8 mouse cellular contexts compared by ENCODE assay signal in the genomic region with DNA sequence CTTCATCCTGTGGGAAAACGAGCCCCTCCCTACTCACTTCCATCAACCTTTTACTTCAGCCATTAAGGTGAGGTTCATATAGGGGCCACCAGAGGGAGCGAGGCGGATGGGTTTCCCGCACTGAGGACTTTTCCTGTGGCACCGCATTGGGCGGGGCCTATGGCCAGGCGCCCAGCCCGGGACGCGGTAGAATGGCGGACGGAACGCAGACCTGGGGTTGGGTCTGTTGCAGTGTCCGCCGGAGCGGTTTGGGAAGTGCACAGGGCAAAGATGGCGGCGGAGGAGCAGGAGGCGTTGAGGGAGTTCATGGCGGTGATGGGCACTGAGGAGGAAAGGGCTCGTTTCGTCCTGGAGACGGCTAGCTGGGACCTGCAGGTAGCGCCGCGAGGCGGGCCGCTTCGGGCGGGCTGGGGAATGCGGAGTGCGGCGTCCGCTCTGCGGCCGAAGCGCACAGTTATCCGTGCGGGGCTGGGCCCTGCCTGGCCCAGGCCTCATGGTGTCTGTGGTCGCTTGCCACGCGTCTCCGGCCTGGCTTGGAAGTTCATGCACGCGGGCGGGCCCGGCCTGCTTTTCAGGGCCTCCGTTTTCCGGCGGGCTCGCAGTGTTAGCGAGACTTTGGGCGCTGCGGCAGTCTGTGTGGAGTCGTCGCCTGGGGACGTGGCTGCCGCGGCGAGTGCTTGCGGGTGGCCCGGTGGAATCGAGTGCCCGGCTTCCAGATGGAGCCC.
DNase-seq lines count a peak whose midpoint lies in the region; ATAC-seq and TF ChIP-seq lines count a peak whose summit lies in the region.
"Not testable (repeated sequence)": the region's sequence is repeated elsewhere in the genome, so short reads cannot be mapped to it uniquely, and the experiment has no call there.

No protein-coding gene starts in this region.

- 17% methylated on average over 64 of the region's 64 CpGs for WGBS in forebrain, embryonic 15.5 days
- 7% methylated on average over 59 of the region's 64 CpGs for WGBS in liver, embryonic 14.5 days (ENCODE audit: insufficient replicate concordance)
- WGBS in neural tube, embryonic 11.5 days = 14% methylated on average over 56 of the region's 64 CpGs
- 12% methylated on average over 57 of the region's 64 CpGs for WGBS in stomach, postnatal 0 days

- peak overlapping the region; percentile 83 for H3K27ac ChIP-seq in forebrain, embryonic 15.5 days (replicated peaks)
- H3K27ac ChIP-seq in liver, embryonic 14.5 days; neural tube, embryonic 11.5 days (ENCODE audit: low read depth, low read length): not testable (repeated sequence)
- H3K27ac ChIP-seq in stomach, postnatal 0 days (replicated peaks) = peak overlapping the region; percentile 79

- peak overlapping the region; percentile 46 for H3K4me2 ChIP-seq in forebrain, embryonic 15.5 days (replicated peaks)
- H3K4me2 ChIP-seq in liver, embryonic 14.5 days (ENCODE audit: low read depth) = peak overlapping the region; percentile 49
- H3K4me2 ChIP-seq in neural tube, embryonic 11.5 days (ENCODE audit: low read depth) = peak overlapping the region; percentile 30; the same call in 1 of the 2 replicates
- H3K4me2 ChIP-seq in stomach, postnatal 0 days (replicated peaks; ENCODE audit: low read depth) = peak overlapping the region; percentile 56

- intact Hi-C loops in heart, postnatal 14 days (cut with DNase I) = not testable (repeated sequence)

- peak; percentile 90 to 98 for DNase-seq in CD8-positive naive resting alpha-beta T cell, adult 2 months (ENCODE audit: low read depth in 2 of 2, low spot score in 2 of 2)
- DNase-seq in cerebellum, adult 11 months = peak; percentile 98
- DNase-seq in heart, postnatal 14 days = peak; percentile 89 to 92
- peak; percentile 81 to 90 for DNase-seq in kidney, postnatal 4 days
- not testable (repeated sequence) for DNase-seq in liver, embryonic 14.5 days (ENCODE audit: low read depth in 3 of 3, low spot score in 3 of 3)
- DNase-seq in neural tube, embryonic 11.5 days (ENCODE audit: low spot score) = peak; percentile 38
- peak; percentile 46 for DNase-seq in stomach, postnatal 0 days (ENCODE audit: low spot score)

- ATAC-seq in forebrain, embryonic 15.5 days (replicated peaks) = peak; percentile 100
- peak; percentile 100 for ATAC-seq in liver, embryonic 14.5 days (ENCODE audit: insufficient read depth)
- ATAC-seq in neural tube, embryonic 11.5 days (ENCODE audit: insufficient read depth, low FRiP score, low TSS enrichment) = peak; percentile 100
- ATAC-seq in stomach, postnatal 0 days (ENCODE audit: low FRiP score, low TSS enrichment) = peak; percentile 100

- H3K9me3 ChIP-seq in forebrain, embryonic 15.5 days; liver, embryonic 14.5 days (ENCODE audit: control insufficient read depth, low read length); neural tube, embryonic 11.5 days (ENCODE audit: control insufficient read depth, low read length); stomach, postnatal 0 days (ENCODE audit: control insufficient read depth, low read length): not testable (repeated sequence)

- peak; percentile 68 for TF ChIP-seq CTCF in liver, embryonic 14.5 days (IDR thresholded peaks at IDR 0.05; ENCODE audit: low read depth)
- TF ChIP-seq CTCF in stomach, postnatal 0 days (IDR thresholded peaks at IDR 0.05; ENCODE audit: low read depth) = peak; percentile 64

- H3K4me3 ChIP-seq in forebrain, embryonic 15.5 days = peak overlapping the region; percentile 58
- H3K4me3 ChIP-seq in liver, embryonic 14.5 days (ENCODE audit: insufficient read depth in 1 of 2, low read depth in 2 of 2, low read length in 2 of 2) = peak overlapping the region; percentile 61 to 68
- peak overlapping the region; percentile 57 for H3K4me3 ChIP-seq in neural tube, embryonic 11.5 days (ENCODE audit: low read depth, low read length)
- peak overlapping the region; percentile 63 for H3K4me3 ChIP-seq in stomach, postnatal 0 days (ENCODE audit: low read depth, low read length)

- H3K4me1 ChIP-seq in forebrain, embryonic 15.5 days; liver, embryonic 14.5 days (replicated peaks; ENCODE audit: control insufficient read depth in 2 of 2, insufficient read depth in 2 of 2, low read length in 1 of 2); neural tube, embryonic 11.5 days (ENCODE audit: control insufficient read depth, insufficient read depth, low read length); stomach, postnatal 0 days (replicated peaks; ENCODE audit: control insufficient read depth, insufficient read depth): not testable (repeated sequence)

- H3K27me3 ChIP-seq in forebrain, embryonic 15.5 days; liver, embryonic 14.5 days (ENCODE audit: control insufficient read depth, insufficient read depth, low read length); neural tube, embryonic 11.5 days (ENCODE audit: control insufficient read depth, insufficient read depth, low read length); stomach, postnatal 0 days (ENCODE audit: control insufficient read depth, insufficient read depth, low read length): not testable (repeated sequence)

- not testable (repeated sequence) for TF ChIP-seq EP300 in liver, embryonic 14.5 days (IDR thresholded peaks at IDR 0.05; ENCODE audit: low read depth); stomach, postnatal 0 days (optimal IDR thresholded peaks at IDR 0.05)

- peak overlapping the region; percentile 86 for H3K9ac ChIP-seq in forebrain, embryonic 15.5 days (replicated peaks)
- H3K9ac ChIP-seq in liver, embryonic 14.5 days (replicated peaks) = peak overlapping the region; percentile 67
- peak overlapping the region; percentile 82 for H3K9ac ChIP-seq in neural tube, embryonic 11.5 days (ENCODE audit: low read length)
- peak overlapping the region; percentile 82 for H3K9ac ChIP-seq in stomach, postnatal 0 days (ENCODE audit: low read length)

- H3K36me3 ChIP-seq in forebrain, embryonic 15.5 days; liver, embryonic 14.5 days (replicated peaks; ENCODE audit: control insufficient read depth, insufficient read depth, low read depth); neural tube, embryonic 11.5 days (ENCODE audit: control insufficient read depth, insufficient read depth, low read length); stomach, postnatal 0 days (ENCODE audit: control insufficient read depth, insufficient read depth, low read length): not testable (repeated sequence)
